Mouse (Mus musculus): Measurements from ENCODE around the gene Bpifc.

DNA sequence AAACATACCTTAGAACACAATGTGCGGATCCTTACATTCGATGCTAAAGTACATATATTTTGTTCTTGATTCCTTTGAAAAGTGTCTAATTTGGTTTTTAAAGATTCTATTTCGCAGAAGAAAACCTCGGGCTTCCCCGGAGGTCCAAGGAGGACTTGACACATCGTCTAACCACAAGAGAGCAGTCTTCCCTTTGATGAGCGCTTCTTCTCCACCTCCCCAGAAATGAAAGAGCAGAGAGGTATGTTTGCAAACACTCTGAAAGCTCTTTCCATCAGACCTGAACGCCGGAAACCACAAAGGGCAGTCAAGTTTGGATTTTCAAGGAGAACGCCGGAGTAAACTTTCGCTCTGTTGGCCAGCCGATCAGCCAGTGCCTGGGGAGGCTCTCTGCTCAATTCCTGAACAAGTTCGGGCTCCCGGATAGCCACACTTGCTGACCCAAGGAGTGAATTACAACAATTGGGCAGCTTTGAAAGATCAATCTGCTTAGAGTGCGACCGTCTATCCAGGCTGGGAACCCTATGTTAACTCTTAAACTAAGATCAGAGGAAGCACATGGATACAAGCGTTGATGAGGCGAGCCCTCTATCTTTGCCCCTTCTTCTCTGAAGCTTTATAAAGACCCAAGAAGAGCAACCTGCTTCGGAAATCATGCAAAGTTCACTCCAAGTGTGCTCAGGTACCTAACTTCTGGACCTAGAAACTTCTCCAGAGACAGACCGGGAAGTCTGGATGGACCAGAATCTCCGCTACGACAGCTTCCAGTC is 83.8 kb downstream of the Bpifc start, which contains the start of gene Ascl4:
- TF ChIP-seq CTCF (IDR thresholded peaks at IDR 0.05; ENCODE audit: low read depth): peak; percentile 31; the same call in 1 of the 2 replicates
- no peak for TF ChIP-seq EP300 (optimal IDR thresholded peaks at IDR 0.05)
